Mouse (Mus musculus) hindbrain, embryonic 15.5 days (tissue): ENCODE data around the gene Fat4. TPM values are rescaled to one million over a fixed set of nuclear protein-coding genes. Genes with fewer than 3 reads are reported as not detected.

Source experiments
- ATAC-seq: fragments of 200-750 bp; cut with Nextera tagmentation; 2 replicates; pipeline ENCODE4 v1.8.0; 2017; ENCODE audit warnings: low read depth, moderate number of reproducible peaks, moderate TSS enrichment; ENCODE audit not compliant: low FRiP score
- H3K27ac ChIP-seq: fragments of 300-500 bp; sonication (generic); replicated peaks from 2 replicates; pipeline ENCODE4 v1.5.1; 2015; ENCODE audit warnings: mild to moderate bottlenecking, inconsistent platforms
- H3K27me3 ChIP-seq: fragments of 300-500 bp; sonication (generic); 2 replicates; pipeline ENCODE4 v1.6.1; 2015; ENCODE audit warnings: control low read depth, inconsistent platforms
- H3K36me3 ChIP-seq: fragments of 300-500 bp; sonication (generic); 2 replicates; pipeline ENCODE4 v1.6.1; 2015; ENCODE audit warnings: control low read depth, inconsistent platforms
- H3K4me1 ChIP-seq: fragments of 300-500 bp; sonication (generic); replicated peaks from 2 replicates; pipeline ENCODE4 v1.6.1; 2015; ENCODE audit warnings: control low read depth, inconsistent platforms
- H3K4me2 ChIP-seq: fragments of 300-500 bp; sonication (generic); 2 replicates; pipeline ENCODE4 v1.6.1; 2015; ENCODE audit warnings: moderate library complexity, mild to moderate bottlenecking, inconsistent platforms
- H3K4me3 ChIP-seq: fragments of 300-500 bp; sonication (generic); 2 replicates; pipeline ENCODE4 v1.5.1; 2015; ENCODE audit warnings: mild to moderate bottlenecking, inconsistent platforms
- H3K9ac ChIP-seq: fragments of 300-500 bp; sonication (generic); 2 replicates; pipeline ENCODE4 v1.6.1; 2015; ENCODE audit warnings: inconsistent platforms
- H3K9me3 ChIP-seq: fragments of 300-500 bp; sonication (generic); 2 replicates; pipeline ENCODE4 v1.6.1; 2016; ENCODE audit warnings: control low read depth, inconsistent platforms
- WGBS: fragments of 180-500 bp; shearing (Covaris S2); methylation state at CpG from one replicate; pipeline ENCODE4 v1.1.7; 2015; 5-methylcytosine and 5-hydroxymethylcytosine counted together
- polyA plus RNA-seq: library from polyadenylated mRNA; unstranded; fragments of >200 nt; fragmentation: Nextera tagmentation; extraction: Ambion mirVana; gene quantifications from 2 replicates; pipeline ENCODE4 v1.2.1, GENCODE M21; 2015

Fat4 gene
- polyA plus RNA-seq, 1 experiment from 2014 or later: 9.2 TPM

DNA sequence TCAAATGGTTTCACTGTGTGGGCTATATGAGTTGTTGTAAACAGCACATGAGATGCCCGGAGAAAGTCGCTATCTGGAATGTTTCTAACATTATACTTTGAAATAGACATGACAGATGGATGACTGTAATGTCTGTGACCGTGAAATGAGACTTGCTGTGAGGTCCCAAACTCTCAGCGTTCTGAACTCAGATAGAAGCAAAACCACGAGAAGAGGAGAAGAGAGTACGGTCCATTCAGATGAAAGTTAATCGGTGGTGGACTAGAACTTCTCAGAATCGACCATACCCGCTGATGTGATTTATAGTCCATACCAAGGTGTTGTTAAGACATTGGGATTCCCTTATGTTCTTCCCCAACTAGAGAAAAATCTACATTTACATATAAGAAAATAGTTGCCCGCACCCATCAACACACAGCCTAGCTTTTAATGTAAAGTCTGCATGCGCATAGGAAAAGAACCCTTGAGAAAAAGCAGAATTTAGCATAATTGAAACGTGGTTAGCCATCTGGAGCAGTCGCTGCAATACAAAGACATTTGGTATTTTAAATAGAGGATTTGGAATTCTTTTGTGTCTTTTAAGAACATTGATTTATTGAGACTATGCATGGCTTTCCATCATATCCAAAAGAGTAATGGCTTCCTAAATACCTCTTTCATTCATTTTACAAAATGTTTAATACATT lies 21.8 kb downstream of the Fat4 start:
- Histone ChIP-seq H3K27ac (peak overlapping the region; percentile 38; the same call in 1 of the 2 replicates), H3K9ac (peak overlapping the region; percentile 17; the same call in 1 of the 2 replicates)
- no peak; the same call in 1 of the 2 replicates for ATAC-seq

DNA sequence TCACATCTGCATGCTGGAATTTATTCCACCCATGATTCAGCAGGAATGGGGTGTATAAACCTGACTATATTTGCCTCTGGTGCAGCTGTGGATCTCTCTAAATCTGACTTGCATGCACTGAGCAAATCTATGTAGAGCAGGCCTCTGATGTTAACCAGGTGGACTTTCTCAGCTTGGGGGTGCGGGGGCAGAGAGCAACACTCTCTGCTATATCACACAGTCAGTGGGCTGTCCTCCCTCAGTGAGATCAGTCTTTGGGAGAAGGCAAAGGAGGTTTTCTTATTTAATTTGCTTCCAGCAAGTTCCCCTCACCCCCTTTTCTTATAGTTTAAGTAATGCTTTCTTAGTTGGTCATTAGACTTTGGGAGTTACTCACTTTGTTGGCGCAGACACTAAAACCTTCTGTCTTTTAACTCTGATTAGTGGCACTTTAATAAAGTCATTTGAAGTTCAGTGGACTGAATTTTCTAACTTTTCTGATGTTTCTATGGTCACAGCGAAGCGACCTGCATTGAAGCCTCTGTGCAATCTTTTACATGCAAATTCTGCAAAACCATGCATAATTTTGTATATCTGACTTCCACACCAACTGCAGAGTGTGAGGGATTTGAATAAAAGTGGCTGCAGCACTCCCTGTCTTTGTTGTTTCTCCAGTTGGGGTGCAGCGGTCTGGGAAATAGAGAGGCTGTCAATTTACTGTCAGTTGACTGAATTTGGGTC lies 26.2 kb downstream of the Fat4 start:
- H3K4me3 ChIP-seq: no peak overlapping the region
- no peaks in the 10 kb centered on the region for H3K9me3 ChIP-seq
- no peaks in the 10 kb centered on the region for H3K27me3 ChIP-seq
- peaks cover 23% of the 10 kb centered on the region for H3K4me1 ChIP-seq
- peak; percentile 32; the same call in 1 of the 2 replicates for ATAC-seq
- 27% methylated on average over 5 of the region's 5 CpGs for WGBS
- H3K27ac ChIP-seq: no peak overlapping the region
- H3K36me3 ChIP-seq: no peaks in the 10 kb centered on the region
- no peak overlapping the region for H3K9ac ChIP-seq
- no peak overlapping the region for H3K4me2 ChIP-seq

More for the DNA sequence above, 21.8 kb downstream of the Fat4 start:
- WGBS: 19% methylated on average over 13 of the region's 13 CpGs
- Histone ChIP-seq H3K36me3 (no peaks in the 10 kb centered on the region), H3K4me3 (peak overlapping the region; percentile 27; the same call in 1 of the 2 replicates), H3K4me1 (peaks cover 33% of the 10 kb centered on the region), H3K4me2 (peak overlapping the region; percentile 55), H3K9me3 (no peaks in the 10 kb centered on the region), H3K27me3 (no peaks in the 10 kb centered on the region)

GRCm38 (mm10) chr3:38913488-38914105 lies 26.9 kb downstream of the Fat4 start:
- 23% methylated on average over 11 of the region's 11 CpGs for WGBS
- Histone ChIP-seq H3K27ac (peak overlapping the region; percentile 23; the same call in 1 of the 2 replicates), H3K4me2 (no peak overlapping the region), H3K36me3 (no peaks in the 10 kb centered on the region), H3K9ac (no peak overlapping the region), H3K9me3 (no peaks in the 10 kb centered on the region), H3K4me1 (peaks cover 16% of the 10 kb centered on the region), H3K4me3 (no peak overlapping the region), H3K27me3 (no peaks in the 10 kb centered on the region)
- ATAC-seq: peak; percentile 49; the same call in 1 of the 2 replicates

GRCm38 (mm10) chr3:38918926-38919325 lies 32.2 kb downstream of the Fat4 start:
- H3K9ac ChIP-seq: no peak overlapping the region
- no peak overlapping the region for H3K4me3 ChIP-seq
- H3K27ac ChIP-seq: peak overlapping the region; percentile 34; the same call in 1 of the 2 replicates
- ATAC-seq: peak; percentile 55; the same call in 1 of the 2 replicates
- H3K27me3 ChIP-seq: no peaks in the 10 kb centered on the region
- H3K36me3 ChIP-seq: no peaks in the 10 kb centered on the region
- peaks cover 7% of the 10 kb centered on the region for H3K4me1 ChIP-seq
- WGBS: 50% methylated on average over 2 of the region's 2 CpGs
- H3K4me2 ChIP-seq: no peak overlapping the region
- no peaks in the 10 kb centered on the region for H3K9me3 ChIP-seq

- ATAC-seq: no peak
- Histone ChIP-seq H3K4me3 (no peak overlapping the region), H3K36me3 (no peaks in the 10 kb centered on the region), H3K9me3 (no peaks in the 10 kb centered on the region), H3K27ac (no peak overlapping the region), H3K27me3 (no peaks in the 10 kb centered on the region), H3K4me2 (no peak overlapping the region), H3K4me1 (peaks cover 6% of the 10 kb centered on the region), H3K9ac (no peak overlapping the region)
- 63% methylated on average over 2 of the region's 2 CpGs for WGBS
These were observed 34.3 kb downstream of the Fat4 start for GRCm38 (mm10) chr3:38921031-38921430.

DNA sequence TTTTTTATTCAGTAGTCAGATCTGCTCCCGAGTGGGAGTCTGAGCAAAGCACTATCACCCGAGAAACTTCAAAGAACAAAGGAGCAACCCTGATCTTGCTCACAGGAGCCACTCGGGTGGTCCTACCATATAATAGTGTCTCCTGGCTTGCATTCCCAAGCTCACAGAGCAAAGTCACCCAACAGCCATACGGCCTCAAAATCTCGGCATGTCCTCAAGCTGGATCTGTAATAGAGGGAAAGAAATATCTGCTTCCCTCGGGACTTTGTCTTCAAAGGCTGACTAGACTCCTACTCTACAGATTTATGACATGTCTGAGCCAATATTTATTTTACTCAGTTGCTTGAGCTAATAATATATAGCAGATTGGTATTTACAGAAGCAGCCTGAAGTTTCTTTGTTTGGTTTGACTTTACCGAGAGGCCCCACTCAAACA lies 36.5 kb downstream of the Fat4 start:
- Histone ChIP-seq H3K9ac (no peak overlapping the region), H3K4me2 (no peak overlapping the region), H3K4me1 (peaks cover 6% of the 10 kb centered on the region), H3K27ac (no peak overlapping the region), H3K4me3 (no peak overlapping the region), H3K36me3 (no peaks in the 10 kb centered on the region), H3K9me3 (no peaks in the 10 kb centered on the region), H3K27me3 (no peaks in the 10 kb centered on the region)
- no peak for ATAC-seq
- WGBS: 64% methylated on average over 7 of the region's 7 CpGs

GRCm38 (mm10) chr3:38928076-38928686 lies 41.4 kb downstream of the Fat4 start:
- 0 out of 2 replicates have a peak, but pooled peaks have one; percentile 47 for ATAC-seq
- H3K27me3 ChIP-seq: no peaks in the 10 kb centered on the region
- peaks cover 4% of the 10 kb centered on the region; the same call in 1 of the 2 replicates for H3K4me1 ChIP-seq
- 59% methylated on average over 4 of the region's 4 CpGs for WGBS
- H3K27ac ChIP-seq: no peak overlapping the region
- H3K4me2 ChIP-seq: no peak overlapping the region
- no peak overlapping the region for H3K9ac ChIP-seq
- H3K9me3 ChIP-seq: no peaks in the 10 kb centered on the region
- H3K4me3 ChIP-seq: no peak overlapping the region
- H3K36me3 ChIP-seq: no peaks in the 10 kb centered on the region

GRCm38 (mm10) chr3:38928751-38929150 lies 42.0 kb downstream of the Fat4 start:
- Histone ChIP-seq H3K9me3 (no peaks in the 10 kb centered on the region), H3K9ac (no peak overlapping the region), H3K4me1 (peaks cover 4% of the 10 kb centered on the region; the same call in 1 of the 2 replicates), H3K27ac (no peak overlapping the region), H3K36me3 (no peaks in the 10 kb centered on the region), H3K27me3 (no peaks in the 10 kb centered on the region), H3K4me2 (no peak overlapping the region), H3K4me3 (no peak overlapping the region)
- 68% methylated on average over 3 of the region's 3 CpGs for WGBS
- no peak for ATAC-seq

DNA sequence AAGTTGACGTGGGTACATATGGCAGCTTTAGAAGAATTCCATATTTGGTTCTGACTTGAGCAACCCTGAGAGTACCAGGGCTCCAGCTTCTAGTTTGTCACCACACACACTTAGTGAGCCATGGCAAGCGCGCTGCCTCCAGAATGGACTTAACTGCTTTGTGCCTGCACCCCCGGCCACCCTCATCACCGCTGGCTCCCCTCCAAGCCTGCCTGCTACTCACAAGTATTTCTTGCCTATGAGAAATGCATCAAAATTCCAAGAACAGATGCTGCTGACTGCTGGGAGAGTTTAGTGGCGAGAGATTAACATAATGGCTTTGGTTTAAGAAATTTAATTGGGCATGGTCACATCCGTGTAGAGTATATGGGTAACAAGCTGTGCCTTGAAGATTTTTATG lies 48.0 kb downstream of the Fat4 start:
- Histone ChIP-seq H3K4me1 (peaks cover 23% of the 10 kb centered on the region), H3K9ac (no peak overlapping the region), H3K4me3 (no peak overlapping the region), H3K27ac (no peak overlapping the region), H3K9me3 (no peaks in the 10 kb centered on the region), H3K4me2 (0 out of 2 replicates have a peak overlapping the region, but pooled peaks have one; percentile 8), H3K36me3 (no peaks in the 10 kb centered on the region), H3K27me3 (no peaks in the 10 kb centered on the region)
- WGBS: 30% methylated on average over 7 of the region's 7 CpGs
- ATAC-seq: no peak

DNA sequence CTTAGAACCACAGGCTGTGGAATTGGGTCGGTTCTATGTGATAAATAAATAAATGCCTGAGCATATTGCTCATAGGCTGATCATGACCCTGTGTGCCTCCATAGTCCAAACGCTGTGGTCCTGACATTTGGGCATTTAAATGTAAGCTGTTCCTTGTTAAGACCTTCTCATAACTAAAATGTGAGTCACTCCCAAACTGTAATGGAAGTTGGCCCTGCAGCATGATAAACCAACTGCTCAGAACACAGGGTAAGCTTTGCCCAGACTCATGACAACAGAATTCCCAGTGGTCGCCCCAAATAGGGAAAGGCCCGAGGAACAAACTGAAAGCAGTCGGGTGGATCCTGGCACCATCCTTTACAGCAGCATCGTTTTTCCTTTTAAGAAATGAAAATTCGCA lies 49.7 kb downstream of the Fat4 start:
- Histone ChIP-seq H3K27ac (no peak overlapping the region), H3K4me2 (no peak overlapping the region), H3K4me1 (peaks cover 21% of the 10 kb centered on the region), H3K36me3 (no peaks in the 10 kb centered on the region), H3K9me3 (no peaks in the 10 kb centered on the region), H3K4me3 (no peak overlapping the region), H3K27me3 (no peaks in the 10 kb centered on the region), H3K9ac (no peak overlapping the region)
- 76% methylated on average over 7 of the region's 7 CpGs for WGBS
- ATAC-seq: no peak

DNA sequence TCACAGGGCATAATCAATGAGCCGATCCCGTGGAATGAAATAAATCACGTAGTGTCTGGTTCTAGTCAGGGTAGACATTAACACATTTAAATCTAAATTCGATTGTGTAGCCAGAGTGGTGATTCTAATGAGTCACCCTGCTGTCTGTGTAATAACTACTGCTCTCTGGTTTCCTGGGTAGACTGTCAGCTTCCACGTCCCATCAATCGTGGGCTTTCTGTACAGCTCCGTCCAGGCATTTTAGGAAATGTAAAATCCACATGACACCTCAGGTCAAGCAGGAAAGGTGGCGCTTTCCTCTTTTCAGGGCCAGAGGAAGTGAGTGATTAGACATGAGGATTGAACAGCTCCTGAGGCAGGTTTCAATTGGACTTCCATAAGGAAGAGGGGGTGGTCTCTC lies 50.4 kb downstream of the Fat4 start:
- Histone ChIP-seq H3K4me2 (no peak overlapping the region), H3K27me3 (no peaks in the 10 kb centered on the region), H3K4me3 (no peak overlapping the region), H3K9ac (no peak overlapping the region), H3K27ac (no peak overlapping the region), H3K4me1 (peaks cover 21% of the 10 kb centered on the region), H3K9me3 (no peaks in the 10 kb centered on the region), H3K36me3 (no peaks in the 10 kb centered on the region)
- 58% methylated on average over 8 of the region's 8 CpGs for WGBS
- ATAC-seq: no peak
